Mouse (Mus musculus): ENCODE measurements around the gene Hecw2.

The Hecw2 gene

GRCm38 (mm10) chr1:54194954-54195305, at the start of gene Hecw2:
Hecw2 (minus strand) TSS chr1:54195168.
- peak; percentile 39 for DNase-seq (ENCODE audit: low spot score)

GRCm38 (mm10) chr1:54242722-54243121, 47.8 kb upstream of the Hecw2 start:
- no peak for DNase-seq (ENCODE audit: low spot score)

GRCm38 (mm10) chr1:54220273-54220672, 25.3 kb upstream of the Hecw2 start:
- no peak for DNase-seq (ENCODE audit: low spot score)

DNA sequence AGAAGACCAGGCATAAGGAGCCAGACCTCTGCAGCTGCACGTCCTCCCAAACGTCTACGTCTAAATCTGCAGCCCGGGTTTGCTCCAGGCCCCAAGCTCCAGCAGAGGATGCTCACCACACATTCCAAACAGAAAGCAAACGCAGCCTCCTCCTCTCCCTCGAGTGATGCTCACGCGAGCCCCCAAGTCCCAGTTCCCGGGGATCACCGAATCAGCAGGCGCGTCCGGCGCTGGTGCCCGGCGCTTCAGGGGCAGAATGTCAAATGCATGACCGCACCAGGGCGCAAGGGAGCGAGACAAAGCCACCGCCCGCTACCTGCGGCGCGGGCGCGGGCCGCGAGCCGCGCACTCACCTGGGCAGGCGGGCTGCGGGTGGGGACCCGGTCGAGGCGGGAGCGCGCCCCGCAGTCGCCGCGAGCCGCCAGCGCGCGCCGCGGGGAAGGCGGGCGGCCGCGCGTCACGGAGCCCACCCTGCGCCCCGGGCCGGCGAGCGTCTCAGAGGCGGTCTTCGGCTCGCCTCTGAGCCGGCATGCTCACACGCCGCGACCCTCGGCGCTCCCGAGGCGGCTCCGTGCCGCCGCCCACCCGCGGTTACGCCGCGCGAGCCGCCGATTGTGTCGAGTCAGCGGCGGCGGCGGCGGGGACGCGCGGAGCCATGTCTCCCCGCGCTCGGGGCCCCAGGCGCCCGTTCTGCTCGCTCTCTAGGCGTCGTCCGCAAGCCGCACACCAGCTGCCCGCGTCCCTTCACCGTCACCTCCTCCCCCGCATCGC, 600 bp downstream of the Hecw2 start:
- DNase-seq (ENCODE audit: low spot score), result peak; percentile 34

DNA sequence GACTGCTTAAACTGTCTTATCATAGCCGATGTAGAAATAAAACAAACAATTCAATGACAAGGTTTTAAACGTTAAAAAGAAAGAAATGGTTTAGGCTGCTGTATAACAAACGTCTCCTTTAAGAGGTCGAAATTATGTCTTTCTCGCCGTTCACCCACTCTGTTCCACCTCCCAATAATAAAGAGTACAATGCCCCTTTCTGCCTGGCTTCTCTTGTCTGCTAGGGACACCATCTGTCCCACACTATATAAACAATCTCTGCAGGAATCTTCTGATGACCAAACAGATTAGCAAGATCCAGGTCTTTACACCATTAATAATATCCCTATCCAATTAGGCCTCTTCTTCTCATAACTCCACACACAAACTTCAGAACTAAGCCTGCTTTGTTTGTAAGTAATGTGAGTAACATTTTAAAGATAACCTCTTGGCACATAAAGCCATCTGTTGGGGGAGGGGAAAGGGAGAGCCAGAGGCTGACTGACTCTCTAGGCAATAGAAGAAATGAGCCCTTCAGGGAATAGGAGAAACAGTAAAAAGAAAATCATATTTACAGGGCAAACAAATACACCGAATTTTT, 1.7 kb downstream of the Hecw2 start:
- DNase-seq (ENCODE audit: low spot score), result peak; percentile 24

DNA sequence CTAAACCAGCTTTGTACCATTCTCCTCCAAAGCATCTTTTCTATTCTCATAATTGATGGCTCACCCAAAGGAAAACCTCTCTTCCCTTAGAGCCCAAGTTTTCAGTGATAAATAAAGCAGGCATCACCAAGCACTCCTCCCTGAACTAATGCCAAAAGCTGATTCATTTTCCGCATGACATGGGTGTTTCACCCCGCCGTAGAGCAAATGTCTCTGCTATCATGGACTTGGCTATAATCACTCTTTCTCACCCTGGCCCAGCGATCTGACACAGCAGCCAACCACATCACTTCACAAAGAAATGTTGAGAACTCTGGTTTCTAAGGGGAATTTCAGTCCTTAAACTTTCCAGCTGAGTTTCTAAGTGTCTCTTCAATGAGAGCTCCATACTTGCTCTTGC, 7.4 kb downstream of the Hecw2 start:
- no peak for DNase-seq (ENCODE audit: low spot score)

DNA sequence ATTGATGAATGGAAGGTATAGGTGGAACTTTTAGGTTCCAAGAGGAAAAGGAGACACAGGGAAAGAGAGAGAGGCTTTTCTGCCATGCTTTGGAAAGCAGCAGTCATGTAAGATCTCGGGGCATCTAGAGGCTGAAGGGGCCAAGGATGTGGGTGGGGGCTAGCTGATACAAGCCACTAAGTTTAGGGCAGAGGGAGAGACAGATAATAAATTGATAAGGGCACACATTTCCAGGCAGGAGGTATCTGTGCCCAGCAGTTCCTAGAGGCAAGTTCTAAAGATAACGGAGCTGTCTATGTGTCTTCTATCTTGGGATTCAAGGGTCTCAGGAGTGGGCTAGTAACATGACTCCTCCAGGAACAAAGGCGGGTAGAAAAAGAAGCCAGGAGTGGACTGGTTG, 8.6 kb downstream of the Hecw2 start:
- no peak for DNase-seq (ENCODE audit: low spot score)

- DNase-seq (ENCODE audit: low spot score), result no peak
These were observed 14.3 kb downstream of the Hecw2 start for GRCm38 (mm10) chr1:54180663-54181062.

DNA sequence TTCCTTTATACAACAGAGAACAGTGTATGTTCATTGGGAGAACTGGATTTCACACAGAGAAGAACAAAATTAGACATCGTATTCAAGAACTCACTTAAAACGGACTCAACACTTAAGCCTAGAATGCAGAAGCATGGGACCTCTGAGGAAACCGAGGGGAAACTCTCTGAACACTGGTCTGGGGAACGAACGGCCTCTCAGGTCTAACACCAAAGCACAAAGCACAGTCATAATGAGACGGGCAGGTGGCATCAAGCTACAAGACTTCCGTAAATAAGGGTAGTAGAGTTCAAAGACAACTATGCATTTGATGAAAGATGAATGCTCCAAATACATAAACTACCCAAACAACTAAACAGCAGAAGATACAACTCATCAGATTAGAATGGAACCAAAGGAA, 15.8 kb downstream of the Hecw2 start:
- no peak for DNase-seq (ENCODE audit: low spot score)

DNA sequence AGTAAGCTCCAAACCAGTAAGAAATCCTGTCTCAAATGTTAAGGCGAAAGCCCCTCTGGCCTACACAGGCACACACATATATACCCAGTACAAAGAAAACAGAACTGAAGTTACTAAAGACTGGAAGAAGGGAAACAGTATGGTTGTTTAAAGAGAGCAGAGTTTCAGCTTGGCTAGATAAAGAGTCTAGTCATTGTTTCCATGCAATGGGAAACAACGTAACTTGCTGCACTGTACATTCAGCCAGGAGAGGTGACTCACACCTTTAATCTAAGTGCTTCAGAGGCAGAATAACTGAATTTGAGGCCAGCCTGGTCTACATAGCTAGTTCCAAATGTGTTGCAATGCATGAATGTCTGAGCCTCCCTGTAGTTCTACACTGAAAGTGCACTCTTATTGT, 18.4 kb downstream of the Hecw2 start:
- DNase-seq (ENCODE audit: low spot score), result no peak

GRCm38 (mm10) chr1:54168014-54168413, 27.0 kb downstream of the Hecw2 start:
- DNase-seq (ENCODE audit: low spot score), result no peak

DNA sequence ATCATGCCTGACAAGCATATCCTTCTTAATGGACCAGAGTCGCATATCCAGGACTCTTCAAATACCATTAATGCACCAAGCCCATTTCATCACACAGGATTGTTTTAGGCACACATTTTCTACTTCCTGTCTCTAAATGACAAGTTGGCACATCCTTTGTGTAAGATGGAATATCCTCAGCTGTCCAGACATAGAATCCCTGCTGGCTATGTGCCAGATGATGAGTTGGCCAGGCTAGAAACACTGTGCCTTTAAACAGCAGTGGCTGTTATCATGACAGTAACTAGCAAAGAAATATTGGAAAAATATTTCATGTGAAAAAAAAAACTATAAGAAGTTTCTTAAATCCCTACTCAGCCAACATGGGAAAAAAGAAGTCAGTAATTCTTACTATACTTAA, 35.4 kb downstream of the Hecw2 start:
- DNase-seq (ENCODE audit: low spot score), result no peak

DNA sequence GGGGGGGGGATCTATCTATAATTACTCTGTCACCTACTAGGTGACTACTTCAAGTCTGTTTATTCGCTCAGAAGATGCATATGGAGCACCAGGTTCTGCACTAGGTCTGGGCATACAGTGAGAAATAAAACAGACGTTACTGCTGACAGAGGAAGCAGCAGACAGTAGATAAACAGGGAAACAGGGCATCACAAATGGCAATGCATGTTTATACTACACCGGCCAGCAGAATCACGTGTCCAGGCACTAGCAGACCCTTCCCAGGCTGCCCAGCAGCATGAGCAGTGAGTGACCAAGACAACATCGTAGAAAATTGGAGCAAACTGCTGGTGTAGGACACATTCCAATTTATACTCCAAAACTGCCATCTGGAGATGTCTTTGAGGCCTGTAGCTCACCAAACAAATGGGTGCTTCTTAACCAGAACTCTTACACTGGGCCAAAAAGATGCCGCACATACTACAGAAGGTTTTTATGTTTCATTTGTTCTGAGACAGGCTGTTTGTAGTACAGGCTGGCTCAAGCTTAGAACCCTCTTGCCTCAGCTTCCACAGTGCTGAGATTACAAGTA, 41.7 kb downstream of the Hecw2 start:
- DNase-seq (ENCODE audit: low spot score), result no peak

- no peak for DNase-seq (ENCODE audit: low spot score)
These were observed 49.9 kb downstream of the Hecw2 start for GRCm38 (mm10) chr1:54145106-54145505.

DNA sequence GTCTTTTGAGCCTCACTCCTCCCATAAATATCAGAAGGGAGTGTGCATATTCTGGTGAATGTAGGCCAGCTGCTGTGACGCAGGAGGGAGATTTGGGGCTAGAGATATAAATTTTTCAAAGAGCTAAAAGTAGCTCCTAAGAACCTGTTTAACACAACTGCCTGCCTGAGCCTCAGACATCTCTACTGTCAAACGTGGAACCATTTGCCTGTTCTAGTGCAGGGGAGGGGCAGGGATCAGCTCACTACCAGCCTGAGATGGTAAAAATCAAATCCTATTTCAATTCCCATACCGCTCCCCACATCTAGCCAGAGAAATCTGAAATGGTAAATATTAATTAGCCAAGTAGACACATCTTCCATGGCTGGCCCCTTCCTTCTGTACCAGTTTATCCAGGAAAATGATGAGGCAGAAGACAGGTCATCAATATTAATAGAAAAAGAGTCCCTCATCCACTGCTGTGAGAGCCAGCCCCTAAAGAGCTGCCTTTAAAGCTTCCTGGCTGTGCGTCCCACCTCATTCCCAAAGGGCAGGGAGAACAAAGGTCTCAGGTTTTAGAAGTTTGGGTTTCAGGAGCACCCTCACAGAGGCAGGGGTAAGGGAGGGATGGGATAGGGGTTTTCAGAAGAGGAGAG, 61.0 kb downstream of the Hecw2 start:
- DNase-seq (ENCODE audit: low spot score), result no peak

- DNase-seq (ENCODE audit: low spot score), result no peak
These were observed 66.1 kb downstream of the Hecw2 start for GRCm38 (mm10) chr1:54128714-54129431.

DNA sequence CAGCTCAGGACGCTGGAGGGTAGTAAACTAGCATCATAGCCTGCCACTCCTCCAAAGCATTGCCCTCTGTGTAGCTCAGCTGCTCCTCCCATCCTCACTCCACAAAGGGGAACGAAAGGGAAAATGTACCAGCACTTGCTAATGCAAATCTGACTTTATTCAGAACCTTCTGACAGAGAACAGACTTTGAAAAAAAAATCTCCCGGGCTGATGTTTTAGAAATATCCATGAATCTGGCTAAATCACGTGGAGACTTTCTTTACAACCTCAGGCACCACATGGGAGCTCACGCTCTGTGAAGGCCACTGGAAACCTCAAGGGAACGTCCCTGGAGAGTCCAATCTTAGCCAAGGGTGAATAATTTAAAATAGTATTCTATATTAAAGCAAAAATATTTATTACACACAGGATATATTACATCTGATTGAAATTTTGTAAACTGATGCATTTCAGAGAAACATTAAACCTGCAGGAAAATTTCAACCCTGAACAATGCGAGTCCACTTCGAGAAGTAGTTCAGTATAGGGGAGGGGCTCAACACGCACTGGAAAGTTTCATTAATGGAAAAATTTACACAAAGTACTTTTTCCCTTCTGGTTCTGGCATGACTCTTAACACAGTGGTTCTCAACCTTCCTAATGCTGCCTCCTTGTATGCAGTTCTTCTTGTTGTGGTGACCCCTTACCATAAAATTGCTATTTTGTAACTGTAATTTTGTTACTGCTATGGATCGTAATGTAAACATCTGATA, 67.8 kb downstream of the Hecw2 start:
- DNase-seq (ENCODE audit: low spot score), result no peak

GRCm38 (mm10) chr1:54122551-54122950, 72.4 kb downstream of the Hecw2 start:
- no peak for DNase-seq (ENCODE audit: low spot score)

GRCm38 (mm10) chr1:54121071-54121730, 73.8 kb downstream of the Hecw2 start:
- DNase-seq (ENCODE audit: low spot score), result no peak

GRCm38 (mm10) chr1:54119638-54120320, 75.2 kb downstream of the Hecw2 start:
- no peak for DNase-seq (ENCODE audit: low spot score)

Data from testis, postnatal 14 days (tissue).